Mouse (Mus musculus) embryonic facial prominence, embryonic 14.5 days (tissue): ENCODE measurements around the gene Sst. TPM values are rescaled to one million over a fixed set of nuclear protein-coding genes. Genes with fewer than 3 reads are reported as not detected.
"Not testable (repeated sequence)": the region's sequence is repeated elsewhere in the genome, so short reads cannot be mapped to it uniquely, and the experiment has no call there.

Source experiments
- ATAC-seq: fragments of 200-750 bp; cut with Nextera tagmentation; 2 replicates; pipeline ENCODE4 v1.8.0; 2017; ENCODE audit warnings: low read depth, moderate number of reproducible peaks, moderate TSS enrichment
- DNase-seq: peaks from one replicate; pipeline ENCODE4 v3.0.0-alpha.2; 2015; ENCODE audit warnings: low spot score
- H3K27ac ChIP-seq: fragments of 300-500 bp; sonication (generic); replicated peaks from 2 replicates; pipeline ENCODE4 v1.5.1; 2014; ENCODE audit warnings: low read depth, mild to moderate bottlenecking, low read length, moderate library complexity
- H3K27me3 ChIP-seq: fragments of 300-500 bp; sonication (generic); replicated peaks from 2 replicates; pipeline ENCODE4 v1.6.1; 2014; ENCODE audit warnings: low read length; ENCODE audit not compliant: control insufficient read depth, insufficient read depth
- H3K36me3 ChIP-seq: fragments of 300-500 bp; sonication (generic); 2 replicates; pipeline ENCODE4 v1.6.1; 2014; ENCODE audit warnings: low read length, mixed read lengths; ENCODE audit not compliant: control insufficient read depth, insufficient read depth
- H3K4me1 ChIP-seq: fragments of 300-500 bp; sonication (generic); 2 replicates; pipeline ENCODE4 v1.6.1; 2014; ENCODE audit warnings: antibody characterized with exemption, low read length; ENCODE audit not compliant: control insufficient read depth, insufficient read depth
- H3K4me2 ChIP-seq: fragments of 300-500 bp; sonication (generic); 2 replicates; pipeline ENCODE4 v1.6.1; 2014; ENCODE audit warnings: low read depth, mild to moderate bottlenecking, low read length, moderate library complexity, mixed read lengths
- H3K4me3 ChIP-seq: fragments of 300-500 bp; sonication (generic); 2 replicates; pipeline ENCODE4 v1.5.1; 2014; ENCODE audit warnings: low read depth, mild to moderate bottlenecking, low read length
- H3K9ac ChIP-seq: fragments of 300-500 bp; sonication (generic); 2 replicates; pipeline ENCODE4 v1.6.1; 2014; ENCODE audit warnings: low read depth, mild to moderate bottlenecking, low read length, moderate library complexity, mixed read lengths
- H3K9me3 ChIP-seq: fragments of 300-500 bp; sonication (generic); 2 replicates; pipeline ENCODE4 v1.6.1; 2016; ENCODE audit warnings: low read length; ENCODE audit not compliant: control insufficient read depth
- WGBS: fragments of 180-500 bp; shearing (Covaris S2); extraction: QIAGEN DNeasy Blood & Tissue Kit; methylation state at CpG from one replicate; pipeline ENCODE4 v1.1.7; 2014; 5-methylcytosine and 5-hydroxymethylcytosine counted together
- polyA plus RNA-seq: library from polyadenylated mRNA; unstranded; fragments of >200 nt; fragmentation: Nextera tagmentation; extraction: Ambion mirVana; gene quantifications from 2 replicates; pipeline ENCODE4 v1.2.1, GENCODE M21; 2014

Sst gene
- polyA plus RNA-seq, 1 experiment from 2014 or later, result 2.7 TPM

- DNase-seq (no peak), ATAC-seq (no peak)
- H3K9ac ChIP-seq, result no peak overlapping the region
- 85% methylated on average over 2 of the region's 2 CpGs for WGBS
- H3K4me3 ChIP-seq, result no peak overlapping the region
- no peaks in the 10 kb centered on the region for H3K4me1 ChIP-seq
- H3K36me3 ChIP-seq, result no peaks in the 10 kb centered on the region
- no peak overlapping the region for H3K4me2 ChIP-seq
- H3K27ac ChIP-seq, result no peak overlapping the region
- H3K27me3 ChIP-seq, result no peaks in the 10 kb centered on the region
- no peaks in the 10 kb centered on the region for H3K9me3 ChIP-seq
Observed at GRCm38 (mm10) chr16:23919418-23919817, 28.7 kb upstream of the Sst start.

DNA sequence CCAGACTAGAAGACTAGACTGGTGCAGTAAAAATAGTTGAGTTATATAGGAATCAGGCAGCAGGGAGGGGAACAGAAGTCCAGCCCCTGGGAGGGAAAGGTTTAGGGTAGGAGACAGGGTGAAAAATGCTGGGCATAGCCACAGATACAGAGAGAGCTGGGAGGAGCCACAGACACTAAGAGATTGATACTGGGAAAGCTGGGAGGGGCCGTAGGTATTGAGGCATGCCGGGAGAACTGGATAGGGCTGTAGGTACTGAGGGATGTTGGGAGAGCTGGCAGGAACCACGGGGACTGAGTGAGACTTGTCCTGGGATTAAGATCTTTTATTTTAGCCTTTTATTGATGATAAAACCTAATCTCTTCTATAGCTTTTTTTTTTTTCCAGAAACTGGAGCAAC lies 22.6 kb upstream of the Sst start:
- Histone ChIP-seq H3K4me3 (no peak overlapping the region), H3K36me3 (no peaks in the 10 kb centered on the region), H3K9ac (no peak overlapping the region), H3K27me3 (no peaks in the 10 kb centered on the region), H3K4me2 (no peak overlapping the region), H3K9me3 (no peaks in the 10 kb centered on the region), H3K27ac (no peak overlapping the region), H3K4me1 (no peaks in the 10 kb centered on the region)
- WGBS, result 36% methylated on average over 3 of the region's 3 CpGs
- no peak for DNase-seq
- ATAC-seq, result peak; percentile 71; the same call in 1 of the 2 replicates

- H3K9ac ChIP-seq, result no peak overlapping the region
- no peak overlapping the region for H3K4me2 ChIP-seq
- no peaks in the 10 kb centered on the region for H3K27me3 ChIP-seq
- DNase-seq, result peak; percentile 33
- WGBS, result 72% methylated on average over 13 of the region's 13 CpGs
- H3K36me3 ChIP-seq, result no peaks in the 10 kb centered on the region
- H3K4me3 ChIP-seq, result no peak overlapping the region
- no peaks in the 10 kb centered on the region for H3K4me1 ChIP-seq
- no peaks in the 10 kb centered on the region for H3K9me3 ChIP-seq
- no peak overlapping the region for H3K27ac ChIP-seq
- ATAC-seq, result no peak
Observed at GRCm38 (mm10) chr16:23912741-23913140, 22.0 kb upstream of the Sst start.

DNA sequence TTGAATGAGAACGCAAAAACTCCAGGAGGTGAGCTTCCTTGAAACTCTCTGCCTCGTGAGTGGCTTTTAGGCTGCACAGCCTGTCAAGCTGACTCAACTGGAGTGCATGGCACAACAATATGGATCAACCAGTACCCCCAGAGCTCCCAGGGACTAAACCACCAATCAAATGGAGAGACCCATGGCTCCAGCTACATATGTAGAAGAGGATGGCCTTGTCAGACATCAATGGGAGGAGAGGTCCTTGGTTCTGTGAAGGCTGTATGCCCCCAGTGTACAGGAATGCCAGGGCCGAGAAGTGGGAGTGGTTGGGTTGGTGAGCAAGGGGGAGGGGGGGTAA lies 18.2 kb upstream of the Sst start:
- not testable (repeated sequence) for ATAC-seq, H3K4me2 ChIP-seq, H3K9me3 ChIP-seq, DNase-seq, H3K4me1 ChIP-seq, H3K36me3 ChIP-seq, H3K9ac ChIP-seq, H3K27me3 ChIP-seq, H3K27ac ChIP-seq, H3K4me3 ChIP-seq
- 77% methylated on average over 3 of the region's 3 CpGs for whole genome bisulfite sequencing

GRCm38 (mm10) chr16:23908076-23909014 lies 17.6 kb upstream of the Sst start:
- 80% methylated on average over 9 of the region's 9 CpGs for WGBS
- H3K4me1 ChIP-seq, H3K9me3 ChIP-seq, H3K9ac ChIP-seq, H3K27me3 ChIP-seq, H3K4me3 ChIP-seq, ATAC-seq, H3K36me3 ChIP-seq, DNase-seq, H3K27ac ChIP-seq, H3K4me2 ChIP-seq: not testable (repeated sequence)

DNA sequence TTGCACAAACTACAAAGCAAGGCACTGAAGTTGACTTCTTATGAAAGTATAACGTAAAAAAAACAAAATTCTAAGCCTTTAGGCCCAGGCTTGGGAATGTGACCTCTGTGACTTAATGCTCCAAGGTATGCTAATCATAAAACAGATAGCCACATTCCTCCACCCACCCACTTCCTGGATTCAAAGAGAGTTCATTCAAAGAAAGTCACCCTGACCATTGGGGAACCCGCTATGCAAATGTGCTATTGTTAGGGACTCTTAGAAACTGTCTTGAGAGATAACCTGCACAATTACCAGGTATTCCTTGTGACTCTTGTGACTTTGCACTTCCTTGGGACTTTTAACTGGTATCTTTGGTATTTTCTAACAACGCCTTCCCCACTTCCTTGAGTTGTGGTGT lies 15.8 kb upstream of the Sst start:
- DNase-seq, H3K4me1 ChIP-seq, H3K36me3 ChIP-seq, H3K9me3 ChIP-seq, ATAC-seq, H3K4me2 ChIP-seq, H3K9ac ChIP-seq, H3K27ac ChIP-seq, H3K27me3 ChIP-seq, H3K4me3 ChIP-seq: not testable (repeated sequence)
- 88% methylated on average over 3 of the region's 3 CpGs for WGBS

- Histone ChIP-seq H3K9me3 (no peaks in the 10 kb centered on the region), H3K27ac (no peak overlapping the region), H3K27me3 (peaks cover 10% of the 10 kb centered on the region; the same call in 1 of the 2 replicates), H3K4me3 (no peak overlapping the region), H3K9ac (no peak overlapping the region), H3K36me3 (no peaks in the 10 kb centered on the region), H3K4me1 (peaks cover 3% of the 10 kb centered on the region; the same call in 1 of the 2 replicates), H3K4me2 (no peak overlapping the region)
- no peak for DNase-seq
- 87% methylated on average over 7 of the region's 7 CpGs for WGBS
- ATAC-seq, result no peak
Observed at GRCm38 (mm10) chr16:23901411-23901810, 10.7 kb upstream of the Sst start.

DNA sequence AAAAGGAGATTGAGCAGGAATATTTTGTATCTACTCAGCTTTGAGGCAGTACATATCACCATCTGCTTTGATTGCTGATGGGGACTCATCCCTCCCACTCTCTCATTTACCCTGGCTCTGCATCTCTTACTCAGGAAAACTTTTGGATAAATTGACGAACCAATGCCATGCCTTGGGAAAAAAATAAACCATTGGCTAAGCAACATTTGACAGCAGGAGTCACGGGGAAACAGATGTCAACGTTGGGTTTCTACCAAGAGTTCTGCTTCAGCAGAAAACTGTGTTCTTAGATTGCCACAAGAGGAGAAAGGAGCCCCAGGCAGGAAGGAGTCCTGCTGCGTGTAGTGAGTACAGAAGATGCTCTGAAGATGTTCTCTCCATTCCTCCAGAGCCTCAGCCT lies 9.3 kb upstream of the Sst start:
- peaks cover 3% of the 10 kb centered on the region; the same call in 1 of the 2 replicates for H3K4me1 ChIP-seq
- ATAC-seq (no peak), DNase-seq (no peak)
- H3K9me3 ChIP-seq, result no peaks in the 10 kb centered on the region
- H3K9ac ChIP-seq, result no peak overlapping the region
- peaks cover 10% of the 10 kb centered on the region for H3K27me3 ChIP-seq
- no peak overlapping the region for H3K4me3 ChIP-seq
- no peak overlapping the region for H3K4me2 ChIP-seq
- 82% methylated on average over 4 of the region's 4 CpGs for WGBS
- no peak overlapping the region for H3K27ac ChIP-seq
- H3K36me3 ChIP-seq, result no peaks in the 10 kb centered on the region

DNA sequence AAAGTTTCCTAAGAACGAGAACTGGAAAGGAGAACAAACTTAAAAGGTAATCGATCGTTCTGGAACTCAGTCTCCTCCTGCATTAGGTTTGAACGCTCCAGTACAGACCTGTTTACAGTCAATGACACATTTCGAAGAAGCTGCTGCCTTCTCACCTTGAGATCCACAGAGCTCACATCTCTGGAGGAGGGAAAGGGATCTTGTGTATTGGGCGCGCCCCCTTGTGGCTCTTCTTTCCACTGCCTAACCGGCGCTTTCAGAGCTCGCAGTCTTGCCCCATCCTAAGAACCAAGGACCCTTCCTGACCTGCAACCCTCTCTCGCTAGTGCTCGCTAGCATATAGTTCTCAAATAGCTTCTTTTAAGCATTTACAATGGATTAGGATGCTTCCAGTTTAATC lies 8.1 kb upstream of the Sst start:
- peak overlapping the region; percentile 44 for H3K4me2 ChIP-seq
- H3K4me3 ChIP-seq, result peak overlapping the region; percentile 19
- H3K9ac ChIP-seq, result peak overlapping the region; percentile 1; the same call in 1 of the 2 replicates
- H3K27me3 ChIP-seq, result peaks cover 10% of the 10 kb centered on the region
- ATAC-seq, result peak; percentile 84
- peak; percentile 92 for DNase-seq
- WGBS, result 9% methylated on average over 12 of the region's 12 CpGs
- peaks cover 3% of the 10 kb centered on the region; the same call in 1 of the 2 replicates for H3K4me1 ChIP-seq
- no peak overlapping the region for H3K27ac ChIP-seq
- no peaks in the 10 kb centered on the region for H3K9me3 ChIP-seq
- H3K36me3 ChIP-seq, result no peaks in the 10 kb centered on the region
